Mouse (Mus musculus) adrenal gland, postnatal 25 days (tissue): ENCODE results near the gene Tbc1d5. TPM values are rescaled to one million over a fixed set of nuclear protein-coding genes. Genes with fewer than 3 reads are reported as not detected.

ENCODE experiments used
- DNase-seq: peaks from one replicate; pipeline ENCODE4 v3.0.0; 2021; ENCODE audit warnings: mixed read lengths
- total RNA-seq: library from RNA; stranded (reverse); gene quantifications from 2 replicates; pipeline ENCODE4 v1.2.3, GENCODE M21; 2021

The Tbc1d5 gene
- total RNA-seq, 1 experiment from 2014 or later = 29.8 TPM

- DNase-seq = no peak
These were observed 305.1 kb downstream of the Tbc1d5 start for GRCm38 (mm10) chr17:50874067-50874466.

GRCm38 (mm10) chr17:50872600-50872999, 306.6 kb downstream of the Tbc1d5 start:
- no peak for DNase-seq

GRCm38 (mm10) chr17:50867297-50867696, 311.9 kb downstream of the Tbc1d5 start:
- no peak for DNase-seq

- no peak for DNase-seq
These were observed 314.4 kb downstream of the Tbc1d5 start for GRCm38 (mm10) chr17:50864781-50865180.

GRCm38 (mm10) chr17:50853220-50853619, 325.9 kb downstream of the Tbc1d5 start:
- DNase-seq = no peak

GRCm38 (mm10) chr17:50851382-50851781, 327.8 kb downstream of the Tbc1d5 start:
- DNase-seq = no peak

- no peak for DNase-seq
These were observed 365.1 kb downstream of the Tbc1d5 start for GRCm38 (mm10) chr17:50814089-50814488.

GRCm38 (mm10) chr17:50813580-50813979, 365.6 kb downstream of the Tbc1d5 start:
- DNase-seq = peak; percentile 15

- no peak for DNase-seq
These were observed 373.5 kb downstream of the Tbc1d5 start for GRCm38 (mm10) chr17:50805631-50806030.

- no peak for DNase-seq
These were observed 375.9 kb downstream of the Tbc1d5 start for GRCm38 (mm10) chr17:50803234-50803633.

- no peak for DNase-seq
These were observed 376.8 kb downstream of the Tbc1d5 start for GRCm38 (mm10) chr17:50802380-50802779.

- DNase-seq = peak; percentile 18
These were observed 383.6 kb downstream of the Tbc1d5 start for GRCm38 (mm10) chr17:50795445-50796095.

GRCm38 (mm10) chr17:50791671-50792070, 387.5 kb downstream of the Tbc1d5 start:
- no peak for DNase-seq

GRCm38 (mm10) chr17:50788835-50789234, 390.3 kb downstream of the Tbc1d5 start:
- DNase-seq = peak; percentile 15

GRCm38 (mm10) chr17:50775247-50775646, 403.9 kb downstream of the Tbc1d5 start:
- DNase-seq = no peak

GRCm38 (mm10) chr17:50764387-50764786, 414.8 kb downstream of the Tbc1d5 start:
- DNase-seq = no peak

- no peak for DNase-seq
These were observed 415.7 kb downstream of the Tbc1d5 start for GRCm38 (mm10) chr17:50763407-50763806.

GRCm38 (mm10) chr17:50762231-50762630, 416.9 kb downstream of the Tbc1d5 start:
- no peak for DNase-seq

GRCm38 (mm10) chr17:50761082-50761481, 418.1 kb downstream of the Tbc1d5 start:
- DNase-seq = no peak

- peak; percentile 21 for DNase-seq
These were observed 425.6 kb downstream of the Tbc1d5 start for GRCm38 (mm10) chr17:50753356-50754138.

- DNase-seq = no peak
These were observed 426.4 kb downstream of the Tbc1d5 start for GRCm38 (mm10) chr17:50752753-50753152.

- DNase-seq = no peak
These were observed 427.2 kb downstream of the Tbc1d5 start for GRCm38 (mm10) chr17:50751911-50752310.

GRCm38 (mm10) chr17:50750874-50751273, 428.3 kb downstream of the Tbc1d5 start:
- no peak for DNase-seq

GRCm38 (mm10) chr17:50741386-50741785, 437.8 kb downstream of the Tbc1d5 start:
- no peak for DNase-seq
